Mouse (Mus musculus) embryonic facial prominence, embryonic 11.5 days (tissue): ENCODE data around the gene Zfp949. TPM values are rescaled to one million over a fixed set of nuclear protein-coding genes. Genes with fewer than 3 reads are reported as not detected.
A peak's percentile ranks its signal among the peaks of the same experiment; 100 is the strongest.

Source experiments
- ATAC-seq: fragments of 200-750 bp; cut with Nextera tagmentation; replicated peaks from 2 replicates; pipeline ENCODE4 v1.8.0; 2017; ENCODE audit warnings: low read depth; ENCODE audit not compliant: insufficient number of reproducible peaks, low FRiP score, low TSS enrichment
- DNase-seq: peaks from one replicate; pipeline ENCODE4 v3.0.0-alpha.2; 2015; ENCODE audit warnings: low spot score
- H3K27ac ChIP-seq: fragments of 300-500 bp; sonication (generic); replicated peaks from 2 replicates; pipeline ENCODE4 v1.5.1; 2014; ENCODE audit warnings: mild to moderate bottlenecking, low read depth, low read length, control low read depth
- H3K27me3 ChIP-seq: fragments of 300-500 bp; sonication (generic); 2 replicates; pipeline ENCODE4 v1.6.1; 2014; ENCODE audit warnings: mild to moderate bottlenecking, low read length, moderate library complexity, mixed read lengths; ENCODE audit not compliant: control insufficient read depth, insufficient read depth
- H3K36me3 ChIP-seq: fragments of 300-500 bp; sonication (generic); replicated peaks from 2 replicates; pipeline ENCODE4 v1.6.1; 2014; ENCODE audit warnings: low read depth, mild to moderate bottlenecking, low read length, moderate library complexity, mixed read lengths; ENCODE audit not compliant: control insufficient read depth, insufficient read depth
- H3K4me1 ChIP-seq: fragments of 300-500 bp; sonication (generic); 2 replicates; pipeline ENCODE4 v1.6.1; 2014; ENCODE audit warnings: low read length, mixed read lengths; ENCODE audit not compliant: control insufficient read depth, insufficient read depth
- H3K4me2 ChIP-seq: fragments of 300-500 bp; sonication (generic); 2 replicates; pipeline ENCODE4 v1.6.1; 2014; ENCODE audit warnings: low read depth, mild to moderate bottlenecking, control low read depth, low read length, moderate library complexity
- H3K4me3 ChIP-seq: fragments of 300-500 bp; sonication (generic); 2 replicates; pipeline ENCODE4 v1.5.1; 2014; ENCODE audit warnings: low read depth, low read length, control low read depth
- H3K9ac ChIP-seq: fragments of 300-500 bp; sonication (generic); replicated peaks from 2 replicates; pipeline ENCODE4 v1.6.1; 2014; ENCODE audit warnings: mild to moderate bottlenecking, control low read depth, low read length
- H3K9me3 ChIP-seq: fragments of 300-500 bp; sonication (generic); replicated peaks from 2 replicates; pipeline ENCODE4 v1.6.1; 2016; ENCODE audit warnings: mild to moderate bottlenecking, low read length, inconsistent platforms, mixed read lengths; ENCODE audit not compliant: control insufficient read depth
- WGBS: fragments of 180-500 bp; shearing (Covaris S2); extraction: QIAGEN DNeasy Blood & Tissue Kit; methylation state at CpG from one replicate; pipeline ENCODE4 v1.1.7; 2014; 5-methylcytosine and 5-hydroxymethylcytosine counted together
- polyA plus RNA-seq: library from polyadenylated mRNA; unstranded; fragments of >200 nt; fragmentation: Nextera tagmentation; extraction: Ambion mirVana; gene quantifications from 2 replicates; pipeline ENCODE4 v1.2.1, GENCODE M21; 2014

Gene Zfp949
- 8.2 and 9.0 TPM in 2 replicates for polyA plus RNA-seq

- peak within 1 kb of the TSS; percentile 52 for H3K9ac ChIP-seq
- H3K9me3 ChIP-seq: no peaks in the 10 kb centered on the region
- H3K36me3 ChIP-seq: no peaks in the 10 kb centered on the region
- H3K27ac ChIP-seq: 0 out of 2 replicates have a peak within 1 kb of the TSS, but pooled peaks have one; percentile 16
- no peaks in the 10 kb centered on the region for H3K4me1 ChIP-seq
- peak within 1 kb of the TSS; percentile 64 for H3K4me3 ChIP-seq
- WGBS: under 1% methylated on average over 30 of the region's 30 CpGs
- no peaks in the 10 kb centered on the region for H3K27me3 ChIP-seq
- H3K4me2 ChIP-seq: peak within 1 kb of the TSS; percentile 51
- ATAC-seq (peak; percentile 91), DNase-seq (peak; percentile 92)
Measured at GRCm38 (mm10) chr9:88547851-88548613, at the start of gene Zfp949. TSS of gene Zfp949 (plus strand) at chr9:88548020.

GRCm38 (mm10) chr9:88500112-88500511, 47.7 kb upstream of the Zfp949 start:
- ATAC-seq (no peak), DNase-seq (no peak)
- WGBS: 85% methylated on average over 2 of the region's 2 CpGs
- no peaks in the 10 kb centered on the region for H3K27me3 ChIP-seq
- no peaks in the 10 kb centered on the region for H3K9me3 ChIP-seq
- no peak overlapping the region for H3K4me3 ChIP-seq
- no peaks in the 10 kb centered on the region for H3K4me1 ChIP-seq
- H3K27ac ChIP-seq: no peak overlapping the region
- no peak overlapping the region for H3K9ac ChIP-seq
- no peaks in the 10 kb centered on the region for H3K36me3 ChIP-seq
- H3K4me2 ChIP-seq: no peak overlapping the region

- ATAC-seq (no peak), DNase-seq (no peak)
- Histone ChIP-seq H3K27ac (no peak overlapping the region), H3K4me1 (no peaks in the 10 kb centered on the region), H3K4me3 (no peak overlapping the region), H3K36me3 (no peaks in the 10 kb centered on the region), H3K9me3 (no peaks in the 10 kb centered on the region), H3K27me3 (no peaks in the 10 kb centered on the region), H3K4me2 (no peak overlapping the region), H3K9ac (no peak overlapping the region)
- WGBS: 92% methylated on average over 6 of the region's 6 CpGs
Measured at GRCm38 (mm10) chr9:88501846-88502245, 46.0 kb upstream of the Zfp949 start.

GRCm38 (mm10) chr9:88515546-88515945, 32.3 kb upstream of the Zfp949 start:
- H3K4me1 ChIP-seq: no peaks in the 10 kb centered on the region
- no peaks in the 10 kb centered on the region for H3K9me3 ChIP-seq
- H3K36me3 ChIP-seq: peaks cover 1% of the 10 kb centered on the region; the same call in 1 of the 2 replicates
- no peak for DNase-seq
- WGBS: 87% methylated on average over 1 of the region's 1 CpGs
- no peak overlapping the region for H3K27ac ChIP-seq
- no peak overlapping the region for H3K9ac ChIP-seq
- no peak for ATAC-seq
- no peak overlapping the region for H3K4me3 ChIP-seq
- H3K27me3 ChIP-seq: no peaks in the 10 kb centered on the region
- no peak overlapping the region for H3K4me2 ChIP-seq

- no peak overlapping the region for H3K4me3 ChIP-seq
- 95% methylated on average over 3 of the region's 3 CpGs for WGBS
- no peaks in the 10 kb centered on the region for H3K4me1 ChIP-seq
- no peak overlapping the region for H3K9ac ChIP-seq
- no peaks in the 10 kb centered on the region for H3K9me3 ChIP-seq
- no peak for DNase-seq
- no peak overlapping the region for H3K27ac ChIP-seq
- H3K36me3 ChIP-seq: peaks cover 7% of the 10 kb centered on the region; the same call in 1 of the 2 replicates
- H3K4me2 ChIP-seq: no peak overlapping the region
- H3K27me3 ChIP-seq: no peaks in the 10 kb centered on the region
- ATAC-seq: no peak
Measured at GRCm38 (mm10) chr9:88516361-88516995, 31.3 kb upstream of the Zfp949 start.

GRCm38 (mm10) chr9:88519390-88520121, 28.3 kb upstream of the Zfp949 start:
- H3K9ac ChIP-seq: no peak overlapping the region
- no peak overlapping the region for H3K4me2 ChIP-seq
- peaks cover 7% of the 10 kb centered on the region; the same call in 1 of the 2 replicates for H3K36me3 ChIP-seq
- no peak overlapping the region for H3K27ac ChIP-seq
- H3K4me1 ChIP-seq: no peaks in the 10 kb centered on the region
- H3K9me3 ChIP-seq: no peaks in the 10 kb centered on the region
- H3K4me3 ChIP-seq: no peak overlapping the region
- no peaks in the 10 kb centered on the region for H3K27me3 ChIP-seq
- peak; percentile 19 for DNase-seq
- no peak for ATAC-seq

GRCm38 (mm10) chr9:88520122-88520848, 27.5 kb upstream of the Zfp949 start:
- ATAC-seq (no peak), DNase-seq (peak; percentile 23)
- no peaks in the 10 kb centered on the region for H3K4me1 ChIP-seq
- H3K27me3 ChIP-seq: no peaks in the 10 kb centered on the region
- no peaks in the 10 kb centered on the region for H3K9me3 ChIP-seq
- 23% methylated on average over 2 of the region's 2 CpGs for WGBS
- peak overlapping the region; percentile 42; the same call in 1 of the 2 replicates for H3K4me2 ChIP-seq
- peak overlapping the region; percentile 63 for H3K4me3 ChIP-seq
- H3K9ac ChIP-seq: no peak overlapping the region
- H3K27ac ChIP-seq: no peak overlapping the region
- peaks cover 7% of the 10 kb centered on the region; the same call in 1 of the 2 replicates for H3K36me3 ChIP-seq
